Mouse (Mus musculus) T-helper 17 cell (primary cell): ENCODE results near the gene Hprt.
"Not testable (repeated sequence)": the region's sequence is repeated elsewhere in the genome, so short reads cannot be mapped to it uniquely, and the experiment has no call there.

Experiments
- in situ Hi-C, 2 experiments: fragments of 300-600 bp; cut with MboI, MseI; formaldehyde crosslinking; loops; 1 replicate in 1 of 2; 2 replicates in 1 of 2; pipeline ENCODE4 v1.15.1; 2025; ENCODE audit warnings: high pct_unique_total_duplicates in 2 of 2

Hprt gene

GRCm38 (mm10) chrX:52987905-52988783 lies at the start of gene Hprt:
TSS of gene Hprt (plus strand) at chrX:52988137.
- in situ Hi-C loops = no loop called here

GRCm38 (mm10) chrX:52945509-52945908 lies 42.4 kb upstream of the Hprt start:
- in situ Hi-C loops = no loop called here

GRCm38 (mm10) chrX:52949713-52950112 lies 38.2 kb upstream of the Hprt start:
- in situ Hi-C loops = no loop called here

GRCm38 (mm10) chrX:52956942-52957341 lies 31.0 kb upstream of the Hprt start:
- in situ Hi-C loops = no loop called here

GRCm38 (mm10) chrX:52961559-52962110 lies 26.3 kb upstream of the Hprt start:
- in situ Hi-C loops = no loop called here

GRCm38 (mm10) chrX:52965149-52965548 lies 22.8 kb upstream of the Hprt start:
- in situ Hi-C loops = no loop called here

GRCm38 (mm10) chrX:52971211-52972006 lies 16.5 kb upstream of the Hprt start:
- in situ Hi-C loops = no loop called here

- in situ Hi-C loops = no loop called here
Measured at GRCm38 (mm10) chrX:52972129-52972528, 15.8 kb upstream of the Hprt start.

- in situ Hi-C loops = no loop called here
Measured at GRCm38 (mm10) chrX:52972680-52973079, 15.3 kb upstream of the Hprt start.

GRCm38 (mm10) chrX:52978576-52978975 lies 9.4 kb upstream of the Hprt start:
- in situ Hi-C loops = no loop called here

- in situ Hi-C loops = no loop called here
Measured at GRCm38 (mm10) chrX:52981378-52981777, 6.6 kb upstream of the Hprt start.

- in situ Hi-C loops = not testable (repeated sequence)
Measured at GRCm38 (mm10) chrX:52994726-52995125, 6.8 kb downstream of the Hprt start.

- in situ Hi-C loops = loop anchor here in 1 of 2 experiments (10.0 kb wide), 1 partner anchor 860 kb away; no protein-coding TSS in a partner anchor
Measured at GRCm38 (mm10) chrX:53004887-53005286, 16.9 kb downstream of the Hprt start.

- in situ Hi-C loops = loop anchor here in 1 of 2 experiments (10.0 kb wide), 1 partner anchor 859 kb away; no protein-coding TSS in a partner anchor
Measured at GRCm38 (mm10) chrX:53006062-53006461, 18.1 kb downstream of the Hprt start.

GRCm38 (mm10) chrX:53015549-53015948 lies 27.6 kb downstream of the Hprt start:
- in situ Hi-C loops = loop anchor here in 1 of 2 experiments (5.0 kb wide), 1 partner anchor 242 kb away; no protein-coding TSS in a partner anchor

- in situ Hi-C loops = no loop called here
Measured at GRCm38 (mm10) chrX:53023021-53023420, 35.1 kb downstream of the Hprt start.

- in situ Hi-C loops = not testable (repeated sequence)
Measured at GRCm38 (mm10) chrX:53024268-53024667, 36.3 kb downstream of the Hprt start.

- in situ Hi-C loops = no loop called here
Measured at GRCm38 (mm10) chrX:53025471-53026223, 37.7 kb downstream of the Hprt start.

- in situ Hi-C loops = no loop called here
Measured at GRCm38 (mm10) chrX:53029559-53029958, 41.6 kb downstream of the Hprt start.

GRCm38 (mm10) chrX:53038194-53038593 lies 50.3 kb downstream of the Hprt start:
- in situ Hi-C loops = no loop called here

GRCm38 (mm10) chrX:53039651-53040050 lies 51.7 kb downstream of the Hprt start:
- in situ Hi-C loops = no loop called here
